Mouse (Mus musculus) midbrain, postnatal 0 days (tissue): ENCODE measurements at regions not wholly inside any gene's neighbourhood (a gene's known extent, or its start where the extent isn't known, plus 50 kb on each side); places are given as distances from the start of the nearest gene placed in this dataset.

Experiments
- ATAC-seq: fragments of 200-750 bp; cut with Nextera tagmentation; 2 replicates; pipeline ENCODE4 v1.8.0; 2017; ENCODE audit warnings: moderate number of reproducible peaks, mild to moderate bottlenecking, moderate TSS enrichment, moderate library complexity; ENCODE audit not compliant: low FRiP score
- DNase-seq: peaks from one replicate; pipeline ENCODE4 v3.0.0-alpha.2; 2015; ENCODE audit warnings: low spot score
- H3K27ac ChIP-seq: fragments of 300-500 bp; sonication (generic); 2 replicates; pipeline ENCODE4 v1.5.1; 2014; ENCODE audit warnings: low read depth, mild to moderate bottlenecking, low read length, mixed read lengths
- H3K27me3 ChIP-seq: fragments of 300-500 bp; sonication (generic); 2 replicates; pipeline ENCODE4 v1.6.1; 2014; ENCODE audit warnings: low read length, control low read depth, mixed read lengths; ENCODE audit not compliant: insufficient read depth
- H3K36me3 ChIP-seq: fragments of 300-500 bp; sonication (generic); 2 replicates; pipeline ENCODE4 v1.6.1; 2014; ENCODE audit warnings: low read length, control low read depth, mixed read lengths; ENCODE audit not compliant: insufficient read depth
- H3K4me1 ChIP-seq: fragments of 300-500 bp; sonication (generic); 2 replicates; pipeline ENCODE4 v1.6.1; 2014; ENCODE audit warnings: mild to moderate bottlenecking, control low read depth, antibody characterized with exemption, low read length, mixed read lengths; ENCODE audit not compliant: insufficient read depth
- H3K4me2 ChIP-seq: fragments of 300-500 bp; sonication (generic); 2 replicates; pipeline ENCODE4 v1.6.1; 2014; ENCODE audit warnings: low read depth, mild to moderate bottlenecking, low read length, mixed read lengths; ENCODE audit not compliant: poor library complexity, severe bottlenecking
- H3K4me3 ChIP-seq: fragments of 300-500 bp; sonication (generic); 2 replicates; pipeline ENCODE4 v1.5.1; 2014; ENCODE audit warnings: low read depth, mild to moderate bottlenecking, low read length, moderate library complexity
- H3K9ac ChIP-seq: fragments of 300-500 bp; sonication (generic); replicated peaks from 2 replicates; pipeline ENCODE4 v1.6.1; 2014; ENCODE audit warnings: mild to moderate bottlenecking, low read length, moderate library complexity, mixed read lengths; ENCODE audit not compliant: poor library complexity, severe bottlenecking
- H3K9me3 ChIP-seq: fragments of 300-500 bp; sonication (generic); 2 replicates; pipeline ENCODE4 v1.6.1; 2016; ENCODE audit warnings: low read length, control low read depth
- CTCF ChIP-seq: IDR thresholded peaks from 2 replicates; pipeline ENCODE4 v1.5.1; 2016; ENCODE audit warnings: antibody characterized with exemption, mild to moderate bottlenecking
- WGBS: fragments of 180-500 bp; shearing (Covaris S2); extraction: QIAGEN DNeasy Blood & Tissue Kit; methylation state at CpG from one replicate; pipeline ENCODE4 v1.1.7; 2014; 5-methylcytosine and 5-hydroxymethylcytosine counted together

GRCm38 (mm10) chr19:21179886-21180285 lies 92.2 kb upstream of the Zfand5 start:
- Histone ChIP-seq H3K36me3 (no peaks in the 10 kb centered on the region), H3K4me3 (no peak overlapping the region), H3K9ac (no peak overlapping the region), H3K27ac (no peak overlapping the region), H3K4me2 (no peak overlapping the region), H3K4me1 (no peaks in the 10 kb centered on the region), H3K27me3 (no peaks in the 10 kb centered on the region), H3K9me3 (no peaks in the 10 kb centered on the region)
- no peak for TF ChIP-seq CTCF
- 83% methylated on average over 1 of the region's 1 CpGs for WGBS
- ATAC-seq (no peak), DNase-seq (no peak)

GRCm38 (mm10) chr19:21175426-21175831 lies 96.6 kb upstream of the Zfand5 start:
- TF ChIP-seq CTCF: no peak
- Histone ChIP-seq H3K9me3 (no peaks in the 10 kb centered on the region), H3K9ac (no peak overlapping the region), H3K36me3 (no peaks in the 10 kb centered on the region), H3K4me1 (no peaks in the 10 kb centered on the region), H3K27ac (no peak overlapping the region), H3K4me2 (no peak overlapping the region), H3K27me3 (no peaks in the 10 kb centered on the region), H3K4me3 (no peak overlapping the region)
- DNase-seq (no peak), ATAC-seq (no peak)
- WGBS: 65% methylated on average over 3 of the region's 3 CpGs

- no peak for TF ChIP-seq CTCF
- no peak overlapping the region for H3K9ac ChIP-seq
- no peaks in the 10 kb centered on the region for H3K9me3 ChIP-seq
- ATAC-seq (no peak), DNase-seq (no peak)
- H3K27me3 ChIP-seq: no peaks in the 10 kb centered on the region
- H3K4me3 ChIP-seq: no peak overlapping the region
- no peak overlapping the region for H3K4me2 ChIP-seq
- H3K27ac ChIP-seq: no peak overlapping the region
- WGBS: 24% methylated on average over 5 of the region's 5 CpGs
- no peaks in the 10 kb centered on the region for H3K4me1 ChIP-seq
- no peaks in the 10 kb centered on the region for H3K36me3 ChIP-seq
Observed at GRCm38 (mm10) chr19:21174636-21175035, 97.4 kb upstream of the Zfand5 start.

GRCm38 (mm10) chr19:21173896-21174483 lies 98.1 kb upstream of the Zfand5 start:
- DNase-seq: no peak
- no peak for TF ChIP-seq CTCF
- Histone ChIP-seq H3K4me3 (no peak overlapping the region), H3K9me3 (no peaks in the 10 kb centered on the region), H3K9ac (no peak overlapping the region), H3K27me3 (no peaks in the 10 kb centered on the region), H3K4me2 (no peak overlapping the region), H3K36me3 (no peaks in the 10 kb centered on the region), H3K27ac (no peak overlapping the region), H3K4me1 (no peaks in the 10 kb centered on the region)
- WGBS: 91% methylated on average over 5 of the region's 5 CpGs
- no peak for ATAC-seq

- no peak for DNase-seq
- H3K27ac ChIP-seq: no peak overlapping the region
- no peak for TF ChIP-seq CTCF
- H3K9ac ChIP-seq: no peak overlapping the region
- no peak overlapping the region for H3K4me3 ChIP-seq
- 0 out of 2 replicates have a peak, but pooled peaks cover 4% of the 10 kb centered on the region for H3K4me1 ChIP-seq
- WGBS: 87% methylated on average over 2 of the region's 2 CpGs
- H3K27me3 ChIP-seq: no peaks in the 10 kb centered on the region
- H3K36me3 ChIP-seq: no peaks in the 10 kb centered on the region
- ATAC-seq: no peak
- H3K4me2 ChIP-seq: no peak overlapping the region
- no peaks in the 10 kb centered on the region for H3K9me3 ChIP-seq
Observed at GRCm38 (mm10) chr19:21171191-21171590, 100.9 kb upstream of the Zfand5 start.

- Histone ChIP-seq H3K27me3 (no peaks in the 10 kb centered on the region), H3K4me1 (0 out of 2 replicates have a peak, but pooled peaks cover 4% of the 10 kb centered on the region), H3K9ac (no peak overlapping the region), H3K36me3 (no peaks in the 10 kb centered on the region), H3K4me2 (no peak overlapping the region), H3K9me3 (no peaks in the 10 kb centered on the region), H3K4me3 (no peak overlapping the region), H3K27ac (no peak overlapping the region)
- DNase-seq: no peak
- ATAC-seq: no peak
- WGBS: 62% methylated on average over 2 of the region's 2 CpGs
- no peak for TF ChIP-seq CTCF
Observed at GRCm38 (mm10) chr19:21170785-21171184, 101.3 kb upstream of the Zfand5 start.
